In genomic region chr11:55015264-55015663, GRCm38 (mm10) we compare ENCODE assay signal across 11 mouse cellular contexts. TPM values are rescaled to one million over a fixed set of nuclear protein-coding genes. Genes with fewer than 3 reads are reported as not detected.
A peak's percentile ranks its signal among the peaks of the same experiment; 100 is the strongest.
DNase-seq lines count a peak whose midpoint lies in the region; ATAC-seq and TF ChIP-seq lines count a peak whose summit lies in the region.
"Had no signal": no experiment of that assay in that cellular context is flagged by ENCODE, and none has a peak within 500 bp of the region (broad histone marks: within the 10 kb centered on the region; RNA-seq: fewer than 3 reads in every experiment).

No protein-coding gene starts in this region.

- H3ac ChIP-seq in myocyte (ENCODE audit: control insufficient read depth, insufficient read length): no peak overlapping the region

- H3K27ac ChIP-seq in heart, embryonic 10.5 days: peak overlapping the region; percentile 79
- H3K27ac ChIP-seq: liver, embryonic 15.5 days had no signal

- H3K79me2 ChIP-seq in myocyte (ENCODE audit: control insufficient read depth, insufficient read depth): peaks cover 21% of the 10 kb centered on the region

- DNase-seq in heart, embryonic 10.5 days (ENCODE audit: low spot score): no peak
- no peak for DNase-seq in heart, adult 11 months
- peak; percentile 90 for DNase-seq in left cerebral cortex, postnatal 4 days
- DNase-seq in left cerebral cortex, adult 8-10 months (ENCODE audit: low spot score in 2 of 2): no peak
- peak; percentile 30 to 46 for DNase-seq in cerebellum, postnatal 25 days
- DNase-seq in natural killer cell, adult 2 months (ENCODE audit: low spot score in 2 of 2): no peak
- DNase-seq: thymus, postnatal 36 days had no signal

- no peaks in the 10 kb centered on the region for H3K27me3 ChIP-seq in heart, embryonic 10.5 days (ENCODE audit: insufficient read depth, poor library complexity, severe bottlenecking)
- H3K27me3 ChIP-seq in myocyte (ENCODE audit: control insufficient read depth, insufficient read depth, insufficient read length): no peaks in the 10 kb centered on the region
- H3K27me3 ChIP-seq: CH12.LX; liver, embryonic 15.5 days had no signal

- peaks cover 89% of the 10 kb centered on the region for H3K36me3 ChIP-seq in heart, embryonic 10.5 days
- H3K36me3 ChIP-seq in myocyte (ENCODE audit: control insufficient read depth, insufficient read depth): peaks cover 35% of the 10 kb centered on the region

- intact Hi-C loops in left cerebral cortex, postnatal 4 days (cut with DNase I): no loop called here

- 70% methylated on average over 3 of the region's 3 CpGs for whole genome bisulfite sequencing in heart, embryonic 10.5 days

- ATAC-seq in granulocyte monocyte progenitor cell, adult 5-6 weeks (replicated peaks; ENCODE audit: poor library complexity, severe bottlenecking): no peak

- TF ChIP-seq POLR2A in myocyte (IDR thresholded peaks at IDR 0.05; ENCODE audit: insufficient read length, low read depth): no peak

- no peak overlapping the region for H3K4me3 ChIP-seq in heart, embryonic 10.5 days
- H3K4me3 ChIP-seq in myocyte: no peak overlapping the region
- H3K4me3 ChIP-seq: liver, embryonic 15.5 days had no signal

- no peaks in the 10 kb centered on the region for H3K9me3 ChIP-seq in heart, embryonic 10.5 days
- H3K9me3 ChIP-seq: liver, embryonic 15.5 days had no signal

- peaks cover 62% of the 10 kb centered on the region for H3K4me1 ChIP-seq in heart, embryonic 10.5 days

- H3K4me2 ChIP-seq in myocyte (ENCODE audit: low read depth): peak overlapping the region; percentile 22
- H3K4me2 ChIP-seq: liver, embryonic 15.5 days had no signal

TF ChIP-seq in myocyte, 11 proteins besides CTCF, POLR2A, EP300 and RAD21:
- TF ChIP-seq TCF12 (IDR thresholded peaks at IDR 0.05; ENCODE audit: insufficient read depth, poor library complexity, severe bottlenecking) (no peak), SRF (IDR thresholded peaks at IDR 0.05; ENCODE audit: control insufficient read depth, insufficient read length, low read depth) (no peak), REST (IDR thresholded peaks at IDR 0.05; ENCODE audit: insufficient read depth, insufficient read length) (no peak)

RNA-seq across cellular contexts. Expression of gene Anxa6, which starts 18.0 kb away (rescaled TPM):
- polyA plus RNA-seq in heart, embryonic 10.5 days (2016; fragmentation: Nextera tagmentation; extraction: Ambion mirVana): 255 and 342 TPM in 2 replicates
- 10 to 100 TPM; 70.0 to 70.2 TPM for total RNA-seq in left cerebral cortex, postnatal 4 days (2021)
- total RNA-seq in left cerebral cortex, adult 8-10 months (2022): 10 to 100 TPM; 81.9 to 92.8 (median 85.4) TPM
- 722 TPM for polyA plus RNA-seq in myocyte (2012; fragmentation: generic; extraction: Trizol)
- total RNA-seq in granulocyte monocyte progenitor cell, adult 5-6 weeks (2014; fragmentation: Nextera tagmentation): 61.0 and 65.6 TPM in 2 replicates
- 70.8 and 77.7 TPM in 2 replicates for total RNA-seq in granulocyte monocyte progenitor cell, adult 5-6 weeks (2017)

RNA-seq across cellular contexts. Expression of gene Tnip1, which starts 52.5 kb away (rescaled TPM):
- 22.7 and 23.7 TPM in 2 replicates for polyA plus RNA-seq in heart, embryonic 10.5 days (2016; fragmentation: Nextera tagmentation; extraction: Ambion mirVana)
- 10 to 100 TPM; 22.8 to 24.9 TPM for total RNA-seq in left cerebral cortex, postnatal 4 days (2021)
- total RNA-seq in left cerebral cortex, adult 8-10 months (2022): 10 to 100 TPM; 33.0 to 36.3 (median 34.9) TPM
- 34.5 TPM for polyA plus RNA-seq in myocyte (2012; fragmentation: generic; extraction: Trizol)
- 27.7 and 48.9 TPM in 2 replicates for total RNA-seq in granulocyte monocyte progenitor cell, adult 5-6 weeks (2014; fragmentation: Nextera tagmentation)
- 25.3 and 28.0 TPM in 2 replicates for total RNA-seq in granulocyte monocyte progenitor cell, adult 5-6 weeks (2017)

Comparison
In these comparisons a context has a peak if more than half of its experiments do, and no peak if none do; other contexts are left out.
1. DNase-seq: peak in left cerebral cortex, postnatal 4 days (single experiment) and cerebellum, postnatal 25 days (2 of 2); none in heart, embryonic 10.5 days (single experiment), heart, adult 11 months (single experiment), left cerebral cortex, adult 8-10 months (0 of 2) and natural killer cell, adult 2 months (0 of 2).